Mouse (Mus musculus): ENCODE data around the gene Ccdc148. TPM values are rescaled to one million over a fixed set of nuclear protein-coding genes. Genes with fewer than 3 reads are reported as not detected.

The Ccdc148 gene
- polyA plus RNA-seq, 1 experiment from 2014 or later, result 0.39 TPM

DNA sequence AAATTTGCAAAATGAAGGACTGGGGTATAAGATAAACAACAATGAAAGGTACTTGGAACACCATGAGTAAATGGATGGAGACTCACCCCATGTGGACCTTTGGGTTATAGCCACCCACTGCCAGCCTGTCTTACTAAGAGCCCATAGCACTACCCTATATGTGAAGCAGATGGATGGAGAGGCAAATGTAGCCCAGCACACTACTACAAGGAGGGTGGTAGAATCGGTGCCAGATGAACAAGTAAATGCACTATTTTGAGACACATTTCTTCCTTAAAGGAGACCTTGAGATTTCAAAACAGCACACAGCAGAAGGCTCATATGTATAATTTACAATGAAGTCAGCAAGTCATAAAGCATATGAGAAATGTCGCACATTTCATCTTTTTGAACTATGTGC lies 234.9 kb downstream of the Ccdc148 start:
- Histone ChIP-seq H3K4me1 (ENCODE audit: control insufficient read depth, insufficient read depth, low read length) (no peaks in the 10 kb centered on the region), H3K4me3 (ENCODE audit: low read depth, low read length) (no peak overlapping the region), H3K9ac (replicated peaks; ENCODE audit: low read length) (no peak overlapping the region), H3K9me3 (replicated peaks; ENCODE audit: control insufficient read depth, low read length) (no peaks in the 10 kb centered on the region), H3K27ac (replicated peaks; ENCODE audit: low read depth, low read length) (no peak overlapping the region), H3K27me3 (ENCODE audit: control insufficient read depth, insufficient read depth, low read length) (no peaks in the 10 kb centered on the region), H3K4me2 (ENCODE audit: low read depth, low read length) (no peak overlapping the region), H3K36me3 (replicated peaks; ENCODE audit: control insufficient read depth, insufficient read depth, low read depth, low read length) (no peaks in the 10 kb centered on the region)
- DNase-seq (ENCODE audit: low spot score) (no peak), ATAC-seq (replicated peaks; ENCODE audit: insufficient number of reproducible peaks, low FRiP score, low TSS enrichment, low read depth) (no peak)
- WGBS, result 92% methylated on average over 2 of the region's 2 CpGs

DNA sequence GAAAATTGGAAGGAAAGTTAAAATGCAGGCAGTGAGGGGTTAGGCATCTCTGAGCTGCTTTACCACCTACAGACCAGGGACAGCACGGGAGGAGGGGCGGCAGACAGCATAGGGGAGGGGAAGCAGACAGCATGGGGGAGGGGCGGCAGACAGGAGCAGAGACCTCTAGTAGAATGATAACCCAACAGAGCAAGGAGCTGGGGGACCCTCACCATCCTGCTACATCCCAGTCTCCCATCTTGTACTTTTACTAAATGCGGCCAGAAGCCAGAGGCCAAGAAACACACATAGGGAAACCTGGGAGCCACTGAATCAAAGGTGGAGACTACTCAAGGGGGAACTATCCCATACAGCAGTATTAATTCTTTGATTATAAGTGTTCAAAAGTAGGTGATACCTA lies 242.1 kb downstream of the Ccdc148 start:
- Histone ChIP-seq H3K4me2 (ENCODE audit: low read depth, low read length) (no peak overlapping the region), H3K9ac (replicated peaks; ENCODE audit: low read length) (no peak overlapping the region), H3K36me3 (replicated peaks; ENCODE audit: control insufficient read depth, insufficient read depth, low read depth, low read length) (no peaks in the 10 kb centered on the region), H3K27me3 (ENCODE audit: control insufficient read depth, insufficient read depth, low read length) (no peaks in the 10 kb centered on the region), H3K9me3 (replicated peaks; ENCODE audit: control insufficient read depth, low read length) (no peaks in the 10 kb centered on the region), H3K4me3 (ENCODE audit: low read depth, low read length) (no peak overlapping the region), H3K27ac (replicated peaks; ENCODE audit: low read depth, low read length) (no peak overlapping the region), H3K4me1 (ENCODE audit: control insufficient read depth, insufficient read depth, low read length) (no peaks in the 10 kb centered on the region)
- ATAC-seq (replicated peaks; ENCODE audit: insufficient number of reproducible peaks, low FRiP score, low TSS enrichment, low read depth), result no peak
- no peak for DNase-seq (ENCODE audit: low spot score)
- WGBS, result 41% methylated on average over 4 of the region's 4 CpGs

GRCm38 (mm10) chr2:58912339-58912738 lies 248.1 kb downstream of the Ccdc148 start:
- H3K9me3 ChIP-seq (replicated peaks; ENCODE audit: control insufficient read depth, low read length), result no peaks in the 10 kb centered on the region
- H3K27me3 ChIP-seq (ENCODE audit: control insufficient read depth, insufficient read depth, low read length), result no peaks in the 10 kb centered on the region
- no peaks in the 10 kb centered on the region for H3K36me3 ChIP-seq (replicated peaks; ENCODE audit: control insufficient read depth, insufficient read depth, low read depth, low read length)
- H3K4me3 ChIP-seq (ENCODE audit: low read depth, low read length), result no peak overlapping the region
- DNase-seq (ENCODE audit: low spot score) (no peak), ATAC-seq (replicated peaks; ENCODE audit: insufficient number of reproducible peaks, low FRiP score, low TSS enrichment, low read depth) (no peak)
- H3K9ac ChIP-seq (replicated peaks; ENCODE audit: low read length), result no peak overlapping the region
- H3K27ac ChIP-seq (replicated peaks; ENCODE audit: low read depth, low read length), result no peak overlapping the region
- no peak overlapping the region for H3K4me2 ChIP-seq (ENCODE audit: low read depth, low read length)
- H3K4me1 ChIP-seq (ENCODE audit: control insufficient read depth, insufficient read depth, low read length), result no peaks in the 10 kb centered on the region
- 94% methylated on average over 9 of the region's 9 CpGs for WGBS

DNA sequence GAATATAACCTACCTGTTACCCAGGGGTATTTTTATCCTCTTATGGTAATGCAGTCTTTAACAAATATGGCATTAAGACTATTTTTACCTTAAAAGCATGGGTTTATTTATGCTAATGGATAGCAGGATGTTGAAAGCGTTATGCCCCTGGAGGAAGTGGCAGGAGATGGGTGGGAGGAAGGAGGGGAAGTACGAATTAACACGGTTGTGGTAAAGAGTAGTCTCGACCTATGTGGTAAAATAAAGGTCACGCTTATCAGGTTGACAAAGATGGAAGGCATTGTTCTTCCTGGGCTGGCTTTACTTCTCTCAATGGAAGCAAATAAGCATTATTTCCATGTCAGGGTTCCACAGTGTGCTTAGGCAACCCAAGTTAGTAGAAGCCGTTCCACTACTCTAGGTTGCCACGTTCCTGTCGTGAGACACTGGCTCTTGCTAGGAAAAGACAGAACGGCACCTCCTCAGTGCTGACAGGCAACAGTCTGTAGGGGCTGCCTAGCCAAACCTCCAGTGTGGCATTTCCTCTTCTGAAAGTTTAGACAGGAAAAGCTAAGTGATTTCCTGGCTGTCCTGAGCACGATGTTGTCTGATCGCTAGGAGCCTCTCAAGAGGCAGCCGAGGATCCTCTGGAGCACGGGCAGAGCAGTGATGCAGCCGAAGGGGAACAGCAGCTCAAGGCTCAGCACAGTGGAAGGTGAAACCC lies 253.5 kb downstream of the Ccdc148 start:
- ATAC-seq (replicated peaks; ENCODE audit: insufficient number of reproducible peaks, low FRiP score, low TSS enrichment, low read depth) (no peak), DNase-seq (ENCODE audit: low spot score) (no peak)
- Histone ChIP-seq H3K4me3 (ENCODE audit: low read depth, low read length) (no peak overlapping the region), H3K27me3 (ENCODE audit: control insufficient read depth, insufficient read depth, low read length) (no peaks in the 10 kb centered on the region), H3K9me3 (replicated peaks; ENCODE audit: control insufficient read depth, low read length) (no peaks in the 10 kb centered on the region), H3K4me1 (ENCODE audit: control insufficient read depth, insufficient read depth, low read length) (no peaks in the 10 kb centered on the region; the same call in 1 of the 2 replicates), H3K9ac (replicated peaks; ENCODE audit: low read length) (peak overlapping the region; percentile 13; the same call in 1 of the 2 replicates), H3K36me3 (replicated peaks; ENCODE audit: control insufficient read depth, insufficient read depth, low read depth, low read length) (no peaks in the 10 kb centered on the region), H3K4me2 (ENCODE audit: low read depth, low read length) (peak overlapping the region; percentile 7; the same call in 1 of the 2 replicates), H3K27ac (replicated peaks; ENCODE audit: low read depth, low read length) (no peak overlapping the region)
- 45% methylated on average over 14 of the region's 14 CpGs for WGBS

DNA sequence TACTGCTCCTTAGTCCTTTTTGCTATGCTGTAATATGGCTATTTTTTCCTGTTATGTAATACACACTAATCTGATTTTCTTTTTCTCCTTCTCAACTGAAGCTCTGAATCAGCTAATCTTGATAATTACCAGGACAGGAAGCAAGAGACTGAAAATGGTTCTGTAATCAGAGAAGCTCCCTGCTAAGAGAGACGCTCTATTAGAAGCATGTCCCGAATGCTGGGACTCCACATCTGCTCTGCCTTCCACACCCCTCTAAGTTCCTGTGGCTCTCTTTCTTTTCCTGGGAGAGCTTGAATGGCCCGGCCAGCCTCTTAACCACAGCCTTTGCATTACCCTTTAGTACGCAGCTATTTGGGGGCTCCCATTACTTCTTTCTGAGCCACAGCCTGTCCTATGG lies 255.4 kb downstream of the Ccdc148 start:
- Histone ChIP-seq H3K4me1 (ENCODE audit: control insufficient read depth, insufficient read depth, low read length) (no peaks in the 10 kb centered on the region; the same call in 1 of the 2 replicates), H3K27me3 (ENCODE audit: control insufficient read depth, insufficient read depth, low read length) (no peaks in the 10 kb centered on the region), H3K4me2 (ENCODE audit: low read depth, low read length) (no peak overlapping the region), H3K27ac (replicated peaks; ENCODE audit: low read depth, low read length) (no peak overlapping the region), H3K36me3 (replicated peaks; ENCODE audit: control insufficient read depth, insufficient read depth, low read depth, low read length) (no peaks in the 10 kb centered on the region), H3K4me3 (ENCODE audit: low read depth, low read length) (no peak overlapping the region), H3K9ac (replicated peaks; ENCODE audit: low read length) (no peak overlapping the region), H3K9me3 (replicated peaks; ENCODE audit: control insufficient read depth, low read length) (no peaks in the 10 kb centered on the region)
- ATAC-seq (replicated peaks; ENCODE audit: insufficient number of reproducible peaks, low FRiP score, low TSS enrichment, low read depth) (no peak), DNase-seq (ENCODE audit: low spot score) (no peak)
- WGBS, result 38% methylated on average over 4 of the region's 4 CpGs

DNA sequence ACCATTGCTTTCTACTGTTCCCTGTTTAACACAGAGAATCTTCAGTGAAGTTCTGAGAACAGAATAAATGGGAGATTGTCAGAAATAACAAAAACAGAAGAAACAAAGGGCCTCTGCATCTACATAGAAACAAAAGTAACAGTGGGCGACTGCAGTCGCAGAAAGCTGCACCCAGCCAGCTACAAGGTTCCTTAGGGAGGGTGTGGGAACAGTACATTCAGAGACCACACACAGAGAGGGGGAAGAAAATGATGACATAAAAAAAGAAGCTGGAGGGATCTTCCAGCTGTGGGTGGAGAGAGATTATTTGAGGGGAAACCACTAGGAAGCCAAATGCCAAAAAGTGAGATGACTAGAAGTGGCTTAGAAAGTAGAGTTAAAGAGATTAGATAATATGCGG lies 280.6 kb downstream of the Ccdc148 start:
- no peak for ATAC-seq (replicated peaks; ENCODE audit: insufficient number of reproducible peaks, low FRiP score, low TSS enrichment, low read depth)
- 52% methylated on average over 3 of the region's 3 CpGs for WGBS

DNA sequence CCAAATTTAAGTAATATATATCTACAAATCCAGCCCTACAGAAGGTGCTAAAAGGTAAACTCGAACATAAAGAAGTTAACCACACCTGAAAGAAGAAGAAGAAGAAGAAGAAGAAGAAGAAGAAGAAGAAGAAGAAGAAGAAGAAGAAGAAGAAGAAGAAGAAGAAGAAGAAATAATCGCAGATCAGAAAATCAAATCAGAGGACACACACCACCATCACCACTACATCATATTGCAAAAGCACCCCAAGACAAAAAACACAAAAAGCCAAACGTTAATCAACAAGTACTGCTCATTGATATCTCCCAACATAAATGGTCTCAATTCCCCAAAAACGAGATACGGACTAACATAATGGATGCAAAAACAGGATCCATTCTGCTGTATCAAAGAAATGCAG lies 301.3 kb downstream of the Ccdc148 start, which contains the start of gene Gm11099:
Gm11099 (plus strand) TSS at position 301 of the 400 bp plus-strand sequence.
- Histone ChIP-seq H3K9ac (replicated peaks; ENCODE audit: low read length) (no peak within 1 kb of the TSS), H3K4me3 (ENCODE audit: low read depth, low read length) (no peak within 1 kb of the TSS), H3K27ac (replicated peaks; ENCODE audit: low read depth, low read length) (no peak within 1 kb of the TSS), H3K36me3 (replicated peaks; ENCODE audit: control insufficient read depth, insufficient read depth, low read depth, low read length) (no peaks in the 10 kb centered on the region), H3K4me1 (ENCODE audit: control insufficient read depth, insufficient read depth, low read length) (no peaks in the 10 kb centered on the region), H3K27me3 (ENCODE audit: control insufficient read depth, insufficient read depth, low read length) (no peaks in the 10 kb centered on the region), H3K9me3 (replicated peaks; ENCODE audit: control insufficient read depth, low read length) (no peaks in the 10 kb centered on the region), H3K4me2 (ENCODE audit: low read depth, low read length) (no peak within 1 kb of the TSS)
- WGBS, result 89% methylated on average over 5 of the region's 5 CpGs
- ATAC-seq (replicated peaks; ENCODE audit: insufficient number of reproducible peaks, low FRiP score, low TSS enrichment, low read depth) (no peak), DNase-seq (ENCODE audit: low spot score) (no peak)

More for the DNA sequence above, 280.6 kb downstream of the Ccdc148 start:
- Histone ChIP-seq H3K4me1 (ENCODE audit: control insufficient read depth, insufficient read depth, low read length) (no peaks in the 10 kb centered on the region), H3K36me3 (replicated peaks; ENCODE audit: control insufficient read depth, insufficient read depth, low read depth, low read length) (no peaks in the 10 kb centered on the region), H3K27me3 (ENCODE audit: control insufficient read depth, insufficient read depth, low read length) (no peaks in the 10 kb centered on the region), H3K9ac (replicated peaks; ENCODE audit: low read length) (no peak overlapping the region), H3K4me3 (ENCODE audit: low read depth, low read length) (no peak overlapping the region), H3K4me2 (ENCODE audit: low read depth, low read length) (no peak overlapping the region), H3K27ac (replicated peaks; ENCODE audit: low read depth, low read length) (no peak overlapping the region), H3K9me3 (replicated peaks; ENCODE audit: control insufficient read depth, low read length) (no peaks in the 10 kb centered on the region)
- no peak for DNase-seq (ENCODE audit: low spot score)

DNA sequence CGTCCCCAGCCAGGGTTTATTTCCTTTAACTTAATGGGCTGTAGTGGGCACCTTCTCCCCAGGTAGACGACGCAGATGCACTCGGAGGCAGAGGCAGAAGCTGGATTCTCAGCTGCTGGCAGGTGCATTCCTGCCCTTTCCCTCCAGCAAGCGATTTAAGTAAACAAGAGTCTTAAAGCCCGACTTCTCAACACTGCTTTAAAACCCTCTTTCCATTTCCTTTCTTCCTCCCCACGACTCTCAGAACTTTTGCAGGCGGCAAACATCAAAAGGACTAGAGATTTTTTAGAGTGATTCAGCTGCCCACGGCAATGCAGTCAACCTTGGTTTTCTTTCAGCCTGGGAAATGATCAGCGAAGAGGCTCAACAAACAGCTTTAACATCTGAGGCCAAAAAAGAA lies 316.0 kb downstream of the Ccdc148 start:
- Histone ChIP-seq H3K9me3 (replicated peaks; ENCODE audit: control insufficient read depth, low read length) (no peaks in the 10 kb centered on the region), H3K27me3 (ENCODE audit: control insufficient read depth, insufficient read depth, low read length) (no peaks in the 10 kb centered on the region), H3K4me1 (ENCODE audit: control insufficient read depth, insufficient read depth, low read length) (no peaks in the 10 kb centered on the region), H3K4me3 (ENCODE audit: low read depth, low read length) (no peak overlapping the region), H3K27ac (replicated peaks; ENCODE audit: low read depth, low read length) (no peak overlapping the region), H3K9ac (replicated peaks; ENCODE audit: low read length) (no peak overlapping the region), H3K4me2 (ENCODE audit: low read depth, low read length) (no peak overlapping the region), H3K36me3 (replicated peaks; ENCODE audit: control insufficient read depth, insufficient read depth, low read depth, low read length) (no peaks in the 10 kb centered on the region)
- 41% methylated on average over 10 of the region's 10 CpGs for WGBS
- ATAC-seq (replicated peaks; ENCODE audit: insufficient number of reproducible peaks, low FRiP score, low TSS enrichment, low read depth) (no peak), DNase-seq (ENCODE audit: low spot score) (peak; percentile 10)

All from embryonic facial prominence, embryonic 11.5 days (tissue).